Mouse (Mus musculus) frontal cortex, adult (tissue): ENCODE data around the gene Pign.

Source experiments
- ATAC-seq: cut with Nextera tagmentation; 2 replicates; pipeline ENCODE4 v1.9.2; 2017; ENCODE audit warnings: mild to moderate bottlenecking, moderate library complexity, mixed read lengths; ENCODE audit not compliant: low TSS enrichment

Gene Pign

GRCm38 (mm10) chr1:105563821-105564220, 99.7 kb downstream of the Pign start:
- ATAC-seq: no peak

- no peak for ATAC-seq
Measured at GRCm38 (mm10) chr1:105556078-105556477, 107.4 kb downstream of the Pign start.

GRCm38 (mm10) chr1:105555192-105555718, 108.2 kb downstream of the Pign start:
- no peak for ATAC-seq

GRCm38 (mm10) chr1:105553130-105553529, 110.3 kb downstream of the Pign start:
- ATAC-seq: no peak

- ATAC-seq: peak; percentile 97
Measured at GRCm38 (mm10) chr1:105550163-105550562, 113.3 kb downstream of the Pign start.

- ATAC-seq: no peak
Measured at GRCm38 (mm10) chr1:105549648-105550047, 113.8 kb downstream of the Pign start.

- ATAC-seq: no peak
Measured at GRCm38 (mm10) chr1:105543051-105543450, 120.4 kb downstream of the Pign start.

GRCm38 (mm10) chr1:105523768-105524167, 139.7 kb downstream of the Pign start:
- ATAC-seq: peak; percentile 99

- ATAC-seq: no peak
Measured at GRCm38 (mm10) chr1:105522321-105522720, 141.2 kb downstream of the Pign start.

- no peak for ATAC-seq
Measured at GRCm38 (mm10) chr1:105518101-105518500, 145.4 kb downstream of the Pign start.

GRCm38 (mm10) chr1:105507116-105507515, 156.4 kb downstream of the Pign start:
- ATAC-seq: no peak

- peak; percentile 83 for ATAC-seq
Measured at GRCm38 (mm10) chr1:105492626-105493025, 170.9 kb downstream of the Pign start.

- ATAC-seq: peak; percentile 87
Measured at GRCm38 (mm10) chr1:105489456-105489855, 174.0 kb downstream of the Pign start.

- ATAC-seq: peak; percentile 92
Measured at GRCm38 (mm10) chr1:105487037-105487436, 176.4 kb downstream of the Pign start.
